Mouse (Mus musculus): ENCODE data around the gene Ccdc180. TPM values are rescaled to one million over a fixed set of nuclear protein-coding genes. Genes with fewer than 3 reads are reported as not detected.

The Ccdc180 gene
- polyA plus RNA-seq, 1 experiment from 2014 or later: 0.31 TPM

DNA sequence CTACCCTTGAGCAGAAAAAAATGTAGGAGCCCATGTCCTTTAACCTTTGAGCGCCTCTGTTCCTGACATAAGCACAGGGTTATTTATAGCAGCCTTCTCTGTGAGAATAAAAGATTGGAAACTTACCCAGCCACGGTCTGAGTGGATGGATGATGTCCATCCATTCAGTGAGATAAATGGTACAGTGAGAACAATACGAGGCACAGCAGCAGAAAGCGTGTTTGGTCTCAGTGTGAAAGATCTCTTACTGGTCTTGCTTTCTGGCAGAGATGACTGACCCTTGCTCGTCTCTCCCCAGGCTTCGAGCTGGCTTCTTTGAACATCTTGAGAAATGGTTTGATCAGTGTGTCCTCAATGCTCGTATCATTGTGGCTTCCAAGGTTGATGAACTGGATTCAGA, 27.0 kb downstream of the Ccdc180 start:
- Histone ChIP-seq H3K9ac (no peak overlapping the region), H3K4me2 (replicated peaks) (no peak overlapping the region), H3K9me3 (replicated peaks) (no peaks in the 10 kb centered on the region), H3K27me3 (no peaks in the 10 kb centered on the region), H3K36me3 (no peaks in the 10 kb centered on the region), H3K4me1 (no peaks in the 10 kb centered on the region), H3K27ac (no peak overlapping the region), H3K4me3 (no peak overlapping the region)
- no peak for ATAC-seq (ENCODE audit: low FRiP score)
- 56% methylated on average over 7 of the region's 7 CpGs for WGBS

DNA sequence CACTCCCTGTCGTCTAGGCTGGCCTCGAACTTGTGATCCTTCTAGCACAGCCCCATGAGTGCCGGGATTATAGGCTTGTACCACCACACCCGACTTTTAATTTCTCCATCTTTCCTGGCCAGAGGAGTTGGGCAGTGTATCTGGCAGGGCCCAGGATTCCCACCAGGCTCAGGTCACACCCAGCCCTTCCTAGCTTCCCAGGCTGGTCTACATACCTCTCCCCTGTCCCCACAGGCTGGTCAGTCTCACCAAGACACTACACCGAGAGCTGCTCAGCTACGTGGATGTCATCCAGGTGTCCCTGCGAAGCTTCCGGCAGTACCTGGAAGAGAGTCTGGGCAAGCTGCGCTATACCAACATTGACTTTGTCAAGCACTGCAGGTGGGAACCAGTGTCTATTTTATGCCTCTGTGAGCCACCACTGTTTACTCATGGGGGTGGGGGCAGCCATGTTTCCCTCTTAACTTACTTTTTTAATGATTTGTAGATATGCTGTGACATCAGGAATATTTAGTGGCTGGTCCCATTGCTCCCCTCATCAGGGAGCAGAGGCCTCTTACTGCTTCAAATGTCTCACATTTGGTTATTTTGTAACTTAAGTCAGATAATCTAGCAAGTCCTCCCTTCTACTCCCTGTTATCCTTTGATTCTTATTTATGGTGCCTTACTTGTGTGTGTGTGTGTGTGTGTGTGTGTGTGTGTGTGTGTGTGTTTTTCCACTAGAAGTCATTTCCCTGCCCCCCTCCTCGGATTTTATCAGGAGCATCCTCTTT, 31.7 kb downstream of the Ccdc180 start:
- no peaks in the 10 kb centered on the region for H3K36me3 ChIP-seq
- H3K4me3 ChIP-seq: no peak overlapping the region
- WGBS: 90% methylated on average over 10 of the region's 10 CpGs
- H3K27me3 ChIP-seq: no peaks in the 10 kb centered on the region
- H3K4me1 ChIP-seq: no peaks in the 10 kb centered on the region
- no peak overlapping the region for H3K27ac ChIP-seq
- ATAC-seq (ENCODE audit: low FRiP score): no peak
- H3K4me2 ChIP-seq (replicated peaks): no peak overlapping the region
- no peaks in the 10 kb centered on the region for H3K9me3 ChIP-seq (replicated peaks)
- no peak overlapping the region for H3K9ac ChIP-seq

DNA sequence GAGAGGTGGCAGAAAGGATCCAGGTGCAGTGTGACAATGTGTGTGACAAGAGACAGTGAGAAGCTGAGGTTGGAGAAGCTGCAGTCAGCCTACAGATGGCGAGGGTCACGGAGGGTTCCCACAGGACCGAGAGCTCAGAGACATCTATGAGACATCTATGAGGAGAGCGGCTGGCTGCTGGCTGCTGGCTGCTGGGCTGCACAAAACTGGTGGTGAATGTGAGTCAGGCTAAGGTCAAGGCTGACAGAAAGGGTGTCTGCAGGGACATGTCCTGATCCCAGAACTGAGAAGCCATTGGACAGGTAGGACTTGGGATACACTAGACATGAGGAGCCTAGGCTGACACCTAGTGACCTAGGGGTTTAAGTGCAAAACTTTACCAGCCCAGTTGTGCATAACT, 33.9 kb downstream of the Ccdc180 start:
- no peak overlapping the region for H3K4me3 ChIP-seq
- WGBS: 86% methylated on average over 4 of the region's 4 CpGs
- H3K27ac ChIP-seq: no peak overlapping the region
- H3K27me3 ChIP-seq: no peaks in the 10 kb centered on the region
- H3K36me3 ChIP-seq: no peaks in the 10 kb centered on the region
- ATAC-seq (ENCODE audit: low FRiP score): no peak
- no peaks in the 10 kb centered on the region for H3K9me3 ChIP-seq (replicated peaks)
- H3K9ac ChIP-seq: no peak overlapping the region
- no peaks in the 10 kb centered on the region for H3K4me1 ChIP-seq
- H3K4me2 ChIP-seq (replicated peaks): no peak overlapping the region

DNA sequence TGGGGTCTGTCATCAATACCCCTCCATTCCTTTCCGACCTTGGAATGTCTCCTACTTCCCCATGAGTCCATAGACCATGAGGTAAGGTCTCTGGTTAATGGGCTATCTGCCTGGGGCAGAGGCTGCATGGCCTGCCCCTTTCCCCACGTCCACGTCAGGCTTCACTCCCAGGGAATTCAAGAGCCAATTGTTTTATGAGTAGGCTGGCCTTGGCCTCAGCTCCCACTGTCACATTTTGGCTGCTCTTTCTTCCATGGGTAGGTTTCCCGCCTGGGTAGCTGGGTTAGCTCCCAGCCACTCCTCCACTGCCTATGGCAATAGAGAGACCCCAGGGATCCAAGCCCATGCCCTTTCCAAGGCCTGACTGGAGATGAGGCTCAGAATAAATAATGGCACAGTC, 38.5 kb downstream of the Ccdc180 start:
- H3K4me3 ChIP-seq: no peak overlapping the region
- no peaks in the 10 kb centered on the region for H3K36me3 ChIP-seq

DNA sequence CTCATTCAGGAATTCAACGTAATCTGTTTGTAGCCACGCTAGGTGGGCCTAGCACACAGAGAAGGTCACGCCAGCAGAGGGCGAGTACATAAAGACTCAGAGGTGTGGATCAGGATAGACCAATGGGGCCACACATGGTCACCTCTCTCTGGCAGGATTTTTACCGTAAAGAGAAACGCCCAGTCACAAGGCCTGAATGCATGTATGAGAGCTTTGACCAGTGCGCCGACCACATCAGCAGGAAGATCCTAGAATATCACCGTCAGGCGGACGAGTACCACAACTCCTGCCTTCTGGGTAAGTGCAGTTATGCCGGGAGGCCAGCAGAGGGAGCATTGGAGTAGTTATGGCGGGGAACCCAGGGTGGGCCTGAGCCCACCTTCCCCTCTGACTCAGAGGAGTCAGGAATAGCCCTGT, 51.5 kb downstream of the Ccdc180 start:
- Histone ChIP-seq H3K4me1 (no peaks in the 10 kb centered on the region), H3K4me2 (replicated peaks) (no peak overlapping the region), H3K4me3 (no peak overlapping the region), H3K27ac (no peak overlapping the region), H3K27me3 (no peaks in the 10 kb centered on the region), H3K36me3 (no peaks in the 10 kb centered on the region), H3K9ac (no peak overlapping the region), H3K9me3 (replicated peaks) (no peaks in the 10 kb centered on the region)
- 28% methylated on average over 13 of the region's 13 CpGs for WGBS
- 0 out of 2 replicates have a peak, but pooled peaks have one; percentile 29 for ATAC-seq (ENCODE audit: low FRiP score)

More for the DNA sequence above, 38.5 kb downstream of the Ccdc180 start:
- Histone ChIP-seq H3K4me2 (replicated peaks) (no peak overlapping the region), H3K27ac (no peak overlapping the region), H3K4me1 (no peaks in the 10 kb centered on the region), H3K9ac (no peak overlapping the region), H3K27me3 (no peaks in the 10 kb centered on the region), H3K9me3 (replicated peaks) (no peaks in the 10 kb centered on the region)
- WGBS: 72% methylated on average over 4 of the region's 4 CpGs
- ATAC-seq (ENCODE audit: low FRiP score): no peak

DNA sequence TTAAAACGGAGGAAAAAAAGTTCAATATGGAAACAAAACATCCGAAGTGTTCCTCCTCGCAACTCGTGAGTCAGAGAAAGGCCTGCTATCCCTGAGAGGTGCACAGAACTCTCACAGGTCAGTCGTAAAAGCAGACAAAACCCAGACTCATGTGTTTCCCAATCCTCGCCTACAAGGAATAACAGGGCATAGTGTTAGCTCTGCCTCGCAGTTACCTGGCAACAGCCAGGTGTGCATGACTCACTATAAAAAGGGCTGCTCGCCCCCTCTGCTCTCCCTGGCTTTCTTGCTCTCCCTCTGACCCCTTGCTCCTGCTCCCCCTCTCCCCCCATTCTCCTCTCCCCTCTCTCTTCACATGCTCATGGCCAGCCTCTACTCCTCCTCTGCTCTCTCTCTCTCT, 57.6 kb downstream of the Ccdc180 start:
- 89% methylated on average over 8 of the region's 8 CpGs for WGBS
- Histone ChIP-seq H3K4me1 (no peaks in the 10 kb centered on the region), H3K27me3 (no peaks in the 10 kb centered on the region), H3K9ac (no peak overlapping the region), H3K4me2 (replicated peaks) (no peak overlapping the region), H3K9me3 (replicated peaks) (no peaks in the 10 kb centered on the region), H3K27ac (no peak overlapping the region), H3K36me3 (no peaks in the 10 kb centered on the region), H3K4me3 (no peak overlapping the region)
- ATAC-seq (ENCODE audit: low FRiP score): no peak

DNA sequence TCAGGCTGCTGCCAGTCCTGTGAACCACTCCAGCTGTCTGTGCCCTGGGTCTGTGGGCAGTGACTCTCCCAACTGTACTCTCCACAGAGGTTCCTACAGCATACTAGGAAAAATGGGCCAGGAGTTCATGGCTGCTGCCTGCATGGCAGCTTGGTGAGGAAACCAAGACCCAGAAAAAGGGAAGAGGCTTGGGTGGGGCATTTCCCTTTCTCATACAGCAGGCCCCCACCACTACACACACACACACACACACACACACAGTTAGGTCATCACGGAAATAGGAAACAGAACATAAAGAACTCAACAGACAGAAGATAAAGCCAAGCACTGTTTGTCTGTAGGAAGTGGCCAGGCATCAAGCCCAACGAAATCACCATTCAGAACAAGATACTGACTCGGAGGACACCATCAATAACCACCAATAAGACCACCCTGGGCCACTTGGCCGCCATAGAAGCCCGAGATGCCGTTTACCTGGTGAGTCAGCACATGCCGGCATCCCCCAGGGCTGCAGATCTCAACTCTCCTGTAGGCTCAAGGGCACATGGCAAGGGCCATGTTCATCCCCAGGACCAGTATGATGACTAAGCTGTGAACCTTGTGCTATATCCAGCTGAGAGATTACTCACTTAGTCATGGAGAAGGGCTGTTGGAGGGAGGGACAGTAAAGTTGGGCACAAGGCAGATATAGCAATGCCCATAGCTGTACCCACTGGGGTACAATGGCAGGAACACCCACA, 59.2 kb downstream of the Ccdc180 start:
- Histone ChIP-seq H3K4me1 (no peaks in the 10 kb centered on the region), H3K36me3 (no peaks in the 10 kb centered on the region), H3K27me3 (no peaks in the 10 kb centered on the region), H3K9me3 (replicated peaks) (no peaks in the 10 kb centered on the region), H3K4me2 (replicated peaks) (no peak overlapping the region), H3K9ac (no peak overlapping the region), H3K4me3 (no peak overlapping the region), H3K27ac (no peak overlapping the region)
- WGBS: 84% methylated on average over 7 of the region's 7 CpGs
- no peak for ATAC-seq (ENCODE audit: low FRiP score)

DNA sequence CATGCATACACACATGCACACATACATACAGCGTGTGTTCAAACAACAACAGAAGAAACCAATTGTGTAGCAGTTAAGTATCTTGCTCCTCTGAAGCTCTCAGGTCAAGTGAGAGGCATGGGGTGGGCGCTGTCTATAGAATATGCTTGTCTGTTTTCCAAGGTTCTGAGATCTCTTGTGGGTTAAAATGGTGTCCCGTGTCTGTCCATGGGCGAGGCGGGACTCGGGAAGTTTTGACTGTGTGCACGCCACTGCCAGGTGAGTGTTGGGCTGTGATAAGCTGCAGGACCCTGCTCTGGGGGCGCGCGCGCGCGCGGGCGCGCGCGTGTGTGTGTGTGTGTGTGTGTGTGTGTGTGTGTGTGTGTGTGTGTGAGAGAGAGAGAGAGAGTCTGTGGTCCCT, 61.7 kb downstream of the Ccdc180 start:
- H3K4me2 ChIP-seq (replicated peaks): no peak overlapping the region
- no peaks in the 10 kb centered on the region for H3K36me3 ChIP-seq
- H3K9ac ChIP-seq: no peak overlapping the region
- H3K4me3 ChIP-seq: no peak overlapping the region
- H3K27ac ChIP-seq: no peak overlapping the region
- H3K9me3 ChIP-seq (replicated peaks): no peaks in the 10 kb centered on the region
- H3K4me1 ChIP-seq: no peaks in the 10 kb centered on the region
- ATAC-seq (ENCODE audit: low FRiP score): no peak
- WGBS: 94% methylated on average over 10 of the region's 18 CpGs
- no peaks in the 10 kb centered on the region for H3K27me3 ChIP-seq

DNA sequence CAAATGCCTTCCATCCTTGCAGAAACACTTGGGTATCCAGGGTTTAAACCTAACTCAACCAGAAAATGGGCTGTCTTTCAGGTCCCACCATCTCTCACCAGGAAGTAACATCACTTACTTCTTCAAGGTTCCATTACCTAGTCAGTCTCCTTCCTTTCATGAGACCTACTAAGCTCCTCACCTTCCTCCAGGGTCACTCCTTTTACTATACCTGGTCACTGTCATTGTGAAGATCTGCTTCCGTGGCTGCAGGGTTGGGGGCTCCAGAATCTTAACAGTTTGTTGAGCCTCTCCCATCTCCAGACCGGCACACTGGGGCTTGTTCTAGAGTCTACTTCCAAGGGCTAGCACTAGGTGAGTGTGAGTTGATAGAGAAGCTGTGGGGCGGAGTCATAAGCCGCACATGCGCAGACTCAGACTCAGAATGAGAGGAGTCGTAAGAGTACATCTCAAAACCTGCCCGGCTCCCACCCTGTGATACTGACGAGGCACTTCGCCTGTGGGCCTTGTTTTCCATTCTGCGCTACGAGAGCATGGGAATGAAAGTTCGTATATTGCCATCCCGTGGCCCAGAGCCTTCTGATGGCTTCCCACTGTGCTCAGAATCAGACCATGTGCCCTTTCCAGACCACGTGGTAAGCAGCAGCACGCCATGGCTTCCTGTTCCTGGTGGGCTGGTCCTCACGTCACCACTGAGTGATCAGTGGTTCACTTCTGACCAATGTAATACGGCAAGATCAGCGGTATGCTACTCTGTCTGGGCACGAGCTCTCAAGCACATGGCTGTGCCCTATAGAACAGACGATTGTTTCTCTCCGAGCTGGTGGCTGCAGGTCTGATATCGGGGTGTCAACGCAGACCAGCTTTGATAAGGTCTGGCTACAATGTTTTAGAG, 63.2 kb downstream of the Ccdc180 start:
- Histone ChIP-seq H3K9me3 (replicated peaks) (no peaks in the 10 kb centered on the region), H3K4me2 (replicated peaks) (no peak overlapping the region), H3K27me3 (no peaks in the 10 kb centered on the region), H3K27ac (no peak overlapping the region), H3K36me3 (no peaks in the 10 kb centered on the region), H3K9ac (no peak overlapping the region), H3K4me1 (no peaks in the 10 kb centered on the region), H3K4me3 (no peak overlapping the region)
- WGBS: 92% methylated on average over 23 of the region's 23 CpGs
- no peak for ATAC-seq (ENCODE audit: low FRiP score)

DNA sequence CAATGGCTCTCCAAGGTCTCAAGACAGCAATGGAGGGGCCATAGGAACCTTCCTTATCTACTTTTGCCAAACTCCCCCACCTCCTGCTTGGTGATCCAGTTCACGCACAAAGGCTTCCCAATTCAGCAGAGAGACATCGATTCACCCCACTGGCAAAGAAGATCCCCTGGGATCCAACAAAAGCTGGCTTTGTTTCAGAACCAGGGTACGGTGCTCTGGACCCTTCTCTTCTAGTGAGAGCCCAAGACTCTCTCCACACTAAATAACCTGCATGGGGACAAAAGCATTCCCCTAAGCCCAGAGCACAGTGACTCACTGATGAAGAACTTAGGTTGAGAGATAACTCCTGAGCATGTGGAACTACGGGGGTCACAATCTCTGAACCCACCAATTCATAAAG, 65.1 kb downstream of the Ccdc180 start:
- H3K4me1 ChIP-seq: no peaks in the 10 kb centered on the region
- no peak overlapping the region for H3K9ac ChIP-seq
- H3K4me2 ChIP-seq (replicated peaks): no peak overlapping the region
- H3K9me3 ChIP-seq (replicated peaks): no peaks in the 10 kb centered on the region
- WGBS: 86% methylated on average over 4 of the region's 4 CpGs
- no peak overlapping the region for H3K27ac ChIP-seq
- no peaks in the 10 kb centered on the region for H3K27me3 ChIP-seq
- no peaks in the 10 kb centered on the region for H3K36me3 ChIP-seq
- H3K4me3 ChIP-seq: no peak overlapping the region
- ATAC-seq (ENCODE audit: low FRiP score): no peak

DNA sequence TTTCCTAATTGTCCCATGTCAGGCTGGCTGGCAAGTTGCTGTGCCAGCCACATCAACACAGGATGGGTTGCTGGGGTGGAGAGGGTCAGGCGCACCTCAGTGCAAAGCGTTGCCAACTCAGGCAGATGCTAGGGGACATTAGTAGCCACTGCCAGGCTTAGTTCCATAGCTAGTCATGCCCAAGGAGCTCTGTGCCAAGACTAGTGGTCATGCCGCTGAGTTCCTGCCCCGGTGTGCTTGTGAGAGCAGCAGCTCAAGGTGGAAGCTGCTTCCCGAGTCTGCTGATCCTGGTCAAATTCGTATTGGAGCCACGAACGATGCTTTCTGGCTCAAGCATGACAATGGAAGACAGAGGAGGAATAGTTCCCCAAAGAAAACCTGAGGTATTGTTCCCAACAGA, 66.0 kb downstream of the Ccdc180 start:
- Histone ChIP-seq H3K4me3 (no peak overlapping the region), H3K9me3 (replicated peaks) (no peaks in the 10 kb centered on the region)
- WGBS: 90% methylated on average over 8 of the region's 8 CpGs

DNA sequence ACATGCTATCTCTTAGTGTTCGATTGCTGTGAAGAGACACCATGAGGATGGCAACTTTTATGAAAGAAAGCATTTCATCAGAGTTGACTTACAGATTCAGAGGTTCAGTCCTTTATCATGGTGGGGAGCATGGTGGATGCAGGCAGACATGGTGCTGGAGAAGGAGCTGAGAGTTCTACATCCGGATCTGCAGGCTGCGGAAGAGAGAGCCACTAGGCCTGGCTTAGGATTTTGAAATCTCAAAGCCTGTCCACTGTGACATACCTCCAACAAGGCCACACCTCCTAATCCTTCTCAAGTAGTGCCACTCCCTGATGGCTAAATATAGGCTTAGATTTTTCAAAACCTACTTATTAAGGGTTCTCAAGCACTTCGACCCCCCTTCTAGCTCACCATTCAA, 66.6 kb downstream of the Ccdc180 start:
- no peak for ATAC-seq (ENCODE audit: low FRiP score)
- H3K9ac ChIP-seq: no peak overlapping the region
- H3K4me1 ChIP-seq: no peaks in the 10 kb centered on the region
- no peaks in the 10 kb centered on the region for H3K36me3 ChIP-seq
- no peaks in the 10 kb centered on the region for H3K27me3 ChIP-seq
- 93% methylated on average over 4 of the region's 4 CpGs for WGBS
- H3K4me3 ChIP-seq: no peak overlapping the region
- H3K9me3 ChIP-seq (replicated peaks): no peaks in the 10 kb centered on the region
- H3K27ac ChIP-seq: no peak overlapping the region
- H3K4me2 ChIP-seq (replicated peaks): no peak overlapping the region

More for the DNA sequence above, 66.0 kb downstream of the Ccdc180 start:
- Histone ChIP-seq H3K4me2 (replicated peaks) (no peak overlapping the region), H3K27me3 (no peaks in the 10 kb centered on the region), H3K9ac (no peak overlapping the region), H3K36me3 (no peaks in the 10 kb centered on the region), H3K27ac (no peak overlapping the region), H3K4me1 (no peaks in the 10 kb centered on the region)
- no peak for ATAC-seq (ENCODE audit: low FRiP score)

All from hindbrain, embryonic 12.5 days (tissue).